Mouse (Mus musculus) small intestine, adult 2 months (tissue): ENCODE data around the gene Car8. TPM values are rescaled to one million over a fixed set of nuclear protein-coding genes. Genes with fewer than 3 reads are reported as not detected.

ENCODE experiments used
- H3K27ac ChIP-seq: fragments of 200-500 bp; 2 replicates; pipeline ENCODE4 v1.5.1; 2012; ENCODE audit warnings: low read depth, low read length, control low read depth, inconsistent platforms; ENCODE audit not compliant: insufficient read depth
- H3K27me3 ChIP-seq: fragments of 200-500 bp; 2 replicates; pipeline ENCODE4 v1.6.1; 2012; ENCODE audit warnings: mild to moderate bottlenecking, moderate library complexity, low read length, inconsistent platforms; ENCODE audit not compliant: control insufficient read depth, insufficient read depth
- H3K36me3 ChIP-seq: fragments of 200-500 bp; 2 replicates; pipeline ENCODE4 v1.6.1; 2012; ENCODE audit warnings: mild to moderate bottlenecking, low read length, control low read depth, inconsistent platforms; ENCODE audit not compliant: control insufficient read depth, insufficient read depth
- H3K4me1 ChIP-seq: fragments of 200-500 bp; 2 replicates; pipeline ENCODE4 v1.6.1; 2012; ENCODE audit warnings: low read length, inconsistent platforms, mixed read lengths; ENCODE audit not compliant: control insufficient read depth, insufficient read depth, insufficient read length
- H3K4me3 ChIP-seq: fragments of 200-500 bp; 2 replicates; pipeline ENCODE4 v1.5.1; 2012; ENCODE audit warnings: low read depth, mild to moderate bottlenecking, control low read depth, inconsistent platforms, low read length, moderate library complexity
- CTCF ChIP-seq: fragments of 200-500 bp; IDR thresholded peaks from 2 replicates; pipeline ENCODE4 v1.5.1; 2012; ENCODE audit warnings: low read depth, mild to moderate bottlenecking, control low read depth, inconsistent platforms, low read length, moderate library complexity, mixed read lengths; ENCODE audit not compliant: insufficient replicate concordance, insufficient read length; ENCODE audit errors: extremely low read depth
- POLR2A ChIP-seq: fragments of 200-500 bp; IDR thresholded peaks from 2 replicates; pipeline ENCODE4 v1.6.1; 2012; ENCODE audit warnings: low read depth, mild to moderate bottlenecking, control low read depth, inconsistent platforms, low read length, moderate library complexity
- WGBS: fragments of 180-500 bp; shearing (Covaris S2); methylation state at CpG from one replicate; pipeline ENCODE4 v1.1.7; 2018; 5-methylcytosine and 5-hydroxymethylcytosine counted together
- polyA plus RNA-seq: library from polyadenylated mRNA; depleted of rRNA; stranded (reverse); fragments of >200 nt; gene quantifications from 2 replicates; pipeline ENCODE4 v1.2.3, GENCODE M21; 2012

Gene Car8
- polyA plus RNA-seq, 1 experiment, result 0.57 TPM

GRCm38 (mm10) chr4:8137403-8137802 lies 101.4 kb downstream of the Car8 start:
- TF ChIP-seq POLR2A, result no peak
- no peak for TF ChIP-seq CTCF
- no peak overlapping the region for H3K27ac ChIP-seq
- no peaks in the 10 kb centered on the region for H3K4me1 ChIP-seq
- H3K4me3 ChIP-seq, result no peak overlapping the region
- 79% methylated on average over 2 of the region's 2 CpGs for WGBS
- no peaks in the 10 kb centered on the region for H3K27me3 ChIP-seq
- no peaks in the 10 kb centered on the region for H3K36me3 ChIP-seq

- Histone ChIP-seq H3K4me3 (no peak overlapping the region), H3K27me3 (no peaks in the 10 kb centered on the region), H3K36me3 (no peaks in the 10 kb centered on the region), H3K4me1 (no peaks in the 10 kb centered on the region), H3K27ac (no peak overlapping the region)
- 94% methylated on average over 2 of the region's 2 CpGs for WGBS
- TF ChIP-seq CTCF (no peak), POLR2A (no peak)
Measured at GRCm38 (mm10) chr4:8132024-8132423, 106.8 kb downstream of the Car8 start.

DNA sequence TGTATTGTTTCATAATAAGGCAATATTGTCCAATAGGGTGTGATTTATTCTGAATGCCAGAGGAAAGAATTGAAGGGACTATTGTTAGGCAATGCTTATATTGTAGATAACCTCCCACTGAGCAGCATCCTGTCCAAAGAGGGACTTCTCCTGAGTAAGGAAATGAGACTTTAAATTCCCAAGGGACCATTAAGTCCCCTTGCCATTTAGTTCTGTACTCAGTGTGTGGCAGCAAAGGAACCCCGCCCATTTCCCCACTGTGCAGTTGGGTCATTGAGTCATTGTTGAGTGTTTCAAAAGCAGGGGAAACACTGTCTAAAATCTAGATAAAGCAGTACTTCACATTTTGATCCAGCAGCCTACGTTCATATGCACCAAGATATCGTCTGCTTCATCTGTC lies 125.3 kb downstream of the Car8 start:
- no peak overlapping the region for H3K4me3 ChIP-seq
- TF ChIP-seq POLR2A, result no peak
- no peak for TF ChIP-seq CTCF
- no peak overlapping the region for H3K27ac ChIP-seq
- no peaks in the 10 kb centered on the region for H3K36me3 ChIP-seq
- WGBS, result 55% methylated on average over 3 of the region's 3 CpGs
- H3K4me1 ChIP-seq, result peaks cover 14% of the 10 kb centered on the region
- no peaks in the 10 kb centered on the region for H3K27me3 ChIP-seq

DNA sequence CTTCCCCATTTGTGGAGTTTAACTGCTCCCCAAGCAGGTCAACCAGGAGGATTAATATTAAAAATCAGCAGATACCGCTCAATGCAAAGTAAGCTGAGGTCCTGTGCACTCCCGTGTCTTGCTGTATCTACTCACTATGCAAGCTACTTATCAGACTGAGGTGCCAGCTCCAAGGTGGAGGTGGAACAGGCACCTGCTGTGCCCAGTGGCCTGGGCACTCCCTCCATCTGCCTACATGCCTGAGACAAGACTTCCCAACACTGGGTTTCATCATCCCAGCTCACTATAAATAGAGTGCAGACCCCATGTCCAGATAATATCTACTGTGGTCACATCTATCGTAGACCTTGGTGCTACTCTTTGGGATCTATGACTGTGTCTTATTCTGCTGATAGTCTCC lies 127.0 kb downstream of the Car8 start:
- no peak for TF ChIP-seq POLR2A
- no peak for TF ChIP-seq CTCF

DNA sequence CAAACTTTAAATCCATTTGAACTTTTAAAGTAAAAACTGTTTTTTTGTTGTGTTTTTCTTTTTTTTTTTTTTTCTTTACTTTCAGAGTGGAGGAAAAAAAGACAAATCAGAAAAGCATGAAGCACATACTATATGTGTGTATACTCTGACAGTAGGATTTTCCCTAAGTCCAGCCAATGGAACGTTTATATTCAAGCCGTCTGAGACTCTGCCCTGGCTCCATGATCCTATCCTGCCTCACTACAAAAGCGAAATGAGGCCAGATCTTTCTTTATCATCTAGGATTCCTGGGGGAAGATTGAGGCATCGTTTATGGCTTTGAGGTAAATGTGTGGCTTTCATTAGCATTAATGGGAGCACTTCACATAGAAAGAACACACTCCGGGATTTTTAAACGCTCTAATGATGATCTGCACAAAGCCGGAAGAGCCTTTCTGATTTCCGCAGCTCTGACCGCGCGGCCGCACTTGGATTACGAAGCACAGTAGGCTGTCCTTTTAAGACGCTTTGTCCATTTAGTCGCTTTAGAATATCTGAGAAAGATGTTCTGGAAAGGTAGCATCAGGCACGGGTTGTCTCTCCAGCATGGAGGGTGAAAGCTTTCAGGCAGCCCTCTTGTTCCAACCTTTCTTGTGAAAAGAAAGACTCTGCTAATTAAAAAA lies 128.8 kb downstream of the Car8 start:
- no peaks in the 10 kb centered on the region for H3K27me3 ChIP-seq
- no peak overlapping the region for H3K4me3 ChIP-seq
- H3K27ac ChIP-seq, result no peak overlapping the region
- WGBS, result 92% methylated on average over 16 of the region's 16 CpGs
- peaks cover 14% of the 10 kb centered on the region for H3K4me1 ChIP-seq
- no peaks in the 10 kb centered on the region for H3K36me3 ChIP-seq
- TF ChIP-seq CTCF (no peak), POLR2A (no peak)

More for the DNA sequence above, 127.0 kb downstream of the Car8 start:
- H3K27ac ChIP-seq, result no peak overlapping the region
- no peaks in the 10 kb centered on the region for H3K36me3 ChIP-seq
- 30% methylated on average over 3 of the region's 3 CpGs for WGBS
- no peak overlapping the region for H3K4me3 ChIP-seq
- H3K27me3 ChIP-seq, result no peaks in the 10 kb centered on the region
- H3K4me1 ChIP-seq, result peaks cover 14% of the 10 kb centered on the region

- no peak for TF ChIP-seq POLR2A
- TF ChIP-seq CTCF, result no peak
- no peaks in the 10 kb centered on the region for H3K36me3 ChIP-seq
- no peaks in the 10 kb centered on the region for H3K27me3 ChIP-seq
- no peak overlapping the region for H3K27ac ChIP-seq
- H3K4me1 ChIP-seq, result no peaks in the 10 kb centered on the region
- WGBS, result 21% methylated on average over 3 of the region's 3 CpGs
- H3K4me3 ChIP-seq, result no peak overlapping the region
Measured at GRCm38 (mm10) chr4:8101466-8101865, 137.4 kb downstream of the Car8 start.

DNA sequence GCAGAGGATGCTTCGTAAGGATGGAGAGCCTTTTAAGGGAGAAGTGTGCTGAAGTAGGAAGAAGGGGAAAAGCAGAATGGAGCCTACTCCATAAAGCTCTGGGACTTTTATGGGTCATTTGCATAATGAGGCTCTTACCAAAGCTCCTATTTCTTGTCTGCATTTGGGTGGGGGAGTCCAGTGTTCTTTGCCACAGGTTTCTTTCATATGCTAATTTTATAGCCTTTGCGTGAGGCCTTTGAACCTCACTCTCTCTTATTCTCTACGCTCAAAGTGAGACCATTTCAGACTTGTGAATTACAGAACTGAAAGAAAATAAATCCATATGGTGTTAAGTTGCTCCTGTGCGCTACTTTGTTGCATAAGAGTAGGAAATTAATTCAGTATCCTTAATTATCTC lies 140.8 kb downstream of the Car8 start:
- whole genome bisulfite sequencing, result 40% methylated on average over 4 of the region's 4 CpGs
- no peak overlapping the region for H3K4me3 ChIP-seq
- H3K27me3 ChIP-seq, result no peaks in the 10 kb centered on the region
- no peak overlapping the region for H3K27ac ChIP-seq
- TF ChIP-seq CTCF (no peak), POLR2A (no peak)
- H3K36me3 ChIP-seq, result no peaks in the 10 kb centered on the region
- no peaks in the 10 kb centered on the region for H3K4me1 ChIP-seq
